Mouse (Mus musculus) erythroblast, embryonic 14.5 days (primary cell): ENCODE measurements around the gene Stard13.

Experiments
- GATA1 ChIP-seq: IDR thresholded peaks from 2 replicates; pipeline ENCODE4 v1.6.1; 2012; ENCODE audit warnings: low read length, inconsistent platforms, mixed read lengths
- TAL1 ChIP-seq: IDR thresholded peaks from 3 replicates; pipeline ENCODE4 v1.6.1; 2012; ENCODE audit warnings: low read length, inconsistent platforms, mixed read lengths

- TF ChIP-seq TAL1 (no peak), GATA1 (no peak)
Measured at GRCm38 (mm10) chr5:151069569-151069968, 164.1 kb downstream of the Stard13 start.
